Mouse (Mus musculus) kidney, postnatal 0 days (tissue): ENCODE measurements at regions not wholly inside any gene's neighbourhood (a gene's known extent, or its start where the extent isn't known, plus 50 kb on each side); places are given as distances from the start of the nearest gene placed in this dataset.

Experiments
- ATAC-seq: fragments of 200-750 bp; cut with Nextera tagmentation; replicated peaks from 2 replicates; pipeline ENCODE4 v1.8.0; 2017; ENCODE audit warnings: low read depth, moderate number of reproducible peaks, moderate TSS enrichment, moderate library complexity; ENCODE audit not compliant: low FRiP score
- DNase-seq: peaks from one replicate; pipeline ENCODE4 v3.0.0-alpha.2; 2016; ENCODE audit warnings: low spot score
- H3K27ac ChIP-seq: fragments of 300-500 bp; sonication (generic); 2 replicates; pipeline ENCODE4 v1.5.1; 2014; ENCODE audit warnings: mild to moderate bottlenecking
- H3K27me3 ChIP-seq: fragments of 300-500 bp; sonication (generic); 2 replicates; pipeline ENCODE4 v1.6.1; 2014; ENCODE audit warnings: low read length, mixed read lengths; ENCODE audit not compliant: insufficient read depth
- H3K36me3 ChIP-seq: fragments of 300-500 bp; sonication (generic); 2 replicates; pipeline ENCODE4 v1.6.1; 2014; ENCODE audit warnings: low read length, mixed read lengths; ENCODE audit not compliant: insufficient read depth
- H3K4me1 ChIP-seq: fragments of 300-500 bp; sonication (generic); replicated peaks from 2 replicates; pipeline ENCODE4 v1.6.1; 2014; ENCODE audit warnings: antibody characterized with exemption, low read length, mixed read lengths; ENCODE audit not compliant: insufficient read depth
- H3K4me2 ChIP-seq: fragments of 300-500 bp; sonication (generic); 2 replicates; pipeline ENCODE4 v1.6.1; 2014; ENCODE audit warnings: mild to moderate bottlenecking, low read length, moderate library complexity, mixed read lengths
- H3K4me3 ChIP-seq: fragments of 300-500 bp; sonication (generic); replicated peaks from 2 replicates; pipeline ENCODE4 v1.5.1; 2014; ENCODE audit warnings: low read depth, low read length
- H3K9ac ChIP-seq: fragments of 300-500 bp; sonication (generic); 2 replicates; pipeline ENCODE4 v1.6.1; 2014; ENCODE audit warnings: low read depth, low read length
- H3K9me3 ChIP-seq: fragments of 300-500 bp; sonication (generic); replicated peaks from 2 replicates; pipeline ENCODE4 v1.6.1; 2016; ENCODE audit warnings: low read length, inconsistent platforms, mixed read lengths
- CTCF ChIP-seq: IDR thresholded peaks from 2 replicates; pipeline ENCODE4 v1.5.1; 2016; ENCODE audit warnings: antibody characterized with exemption, low read depth, mild to moderate bottlenecking, moderate library complexity
- WGBS: fragments of 180-500 bp; shearing (Covaris S2); extraction: QIAGEN DNeasy Blood & Tissue Kit; methylation state at CpG from one replicate; pipeline ENCODE4 v1.1.7; 2014; 5-methylcytosine and 5-hydroxymethylcytosine counted together

DNA sequence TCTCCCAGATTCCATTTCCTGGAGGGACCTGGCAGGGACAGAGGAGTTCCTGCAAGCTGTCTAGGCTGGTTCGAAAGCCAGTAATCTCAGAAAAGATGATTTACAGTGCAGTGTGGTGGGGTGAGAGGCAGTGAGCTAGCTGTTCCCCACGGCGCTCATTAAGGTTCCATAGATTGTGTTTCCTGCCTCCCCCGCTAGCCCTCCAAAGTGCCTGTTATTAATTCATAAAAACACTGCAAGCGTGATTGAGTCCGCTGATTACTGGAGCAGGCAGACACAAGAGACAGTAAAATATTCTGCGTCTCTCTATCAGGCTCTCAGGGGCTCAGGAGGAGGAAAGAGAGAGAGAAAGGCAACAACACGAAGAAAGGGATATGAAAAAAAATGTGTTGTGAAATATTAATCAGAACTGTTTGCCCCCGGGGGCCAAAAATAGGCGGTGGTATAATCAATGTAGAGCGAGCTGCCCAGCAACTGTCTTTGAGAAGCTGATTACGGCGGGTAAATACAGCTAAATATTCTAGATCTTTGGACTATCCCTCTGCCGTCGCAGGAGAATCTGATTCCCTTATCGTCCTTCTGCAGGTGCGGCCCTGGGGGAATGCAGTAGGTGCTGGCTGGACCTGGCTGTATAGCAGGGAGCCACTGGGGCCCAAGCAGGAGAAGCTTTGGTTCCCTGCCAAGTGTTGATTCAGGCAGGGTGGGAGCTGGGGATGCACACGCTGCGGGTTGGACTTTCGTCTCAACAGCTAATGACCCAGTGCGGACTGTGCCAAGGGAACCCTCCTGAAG is 211.3 kb downstream of the Tle3 start:
- Histone ChIP-seq H3K9me3 (no peaks in the 10 kb centered on the region), H3K4me1 (peaks cover 5% of the 10 kb centered on the region), H3K27me3 (no peaks in the 10 kb centered on the region), H3K27ac (no peak overlapping the region), H3K4me2 (no peak overlapping the region), H3K9ac (no peak overlapping the region), H3K4me3 (no peak overlapping the region), H3K36me3 (no peaks in the 10 kb centered on the region)
- ATAC-seq (peak; percentile 49; the same call in 1 of the 2 replicates), DNase-seq (peak; percentile 39)
- WGBS: 22% methylated on average over 21 of the region's 21 CpGs
- TF ChIP-seq CTCF: no peak

- no peaks in the 10 kb centered on the region for H3K27me3 ChIP-seq
- H3K27ac ChIP-seq: no peak overlapping the region
- no peak overlapping the region for H3K4me3 ChIP-seq
- DNase-seq: no peak
- H3K9ac ChIP-seq: no peak overlapping the region
- H3K4me1 ChIP-seq: peaks cover 5% of the 10 kb centered on the region
- 72% methylated on average over 6 of the region's 6 CpGs for WGBS
- no peak for TF ChIP-seq CTCF
- H3K9me3 ChIP-seq: no peaks in the 10 kb centered on the region
- ATAC-seq: no peak
- no peaks in the 10 kb centered on the region for H3K36me3 ChIP-seq
- no peak overlapping the region for H3K4me2 ChIP-seq
Measured at GRCm38 (mm10) chr9:61581046-61581445, 208.9 kb downstream of the Tle3 start.

DNA sequence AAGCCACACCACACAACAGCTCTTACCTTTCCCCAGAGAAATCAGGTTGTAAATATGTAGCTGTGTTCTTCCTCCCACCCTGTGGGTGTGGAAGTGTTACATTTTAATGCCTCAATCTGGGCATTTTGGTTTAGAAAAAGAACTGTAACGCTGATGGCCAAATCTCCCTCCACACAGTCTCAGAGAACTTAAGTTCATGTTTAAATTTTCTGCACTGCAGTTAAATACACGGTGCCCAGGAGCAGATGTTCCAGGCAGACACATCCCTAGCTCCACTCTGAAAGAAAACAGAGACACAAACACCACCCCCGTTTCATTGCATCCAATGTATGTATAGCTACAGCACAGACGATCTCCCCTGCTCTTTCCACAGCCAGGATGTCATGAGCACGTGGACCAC is 206.1 kb downstream of the Tle3 start:
- TF ChIP-seq CTCF: no peak
- Histone ChIP-seq H3K4me3 (no peak overlapping the region), H3K4me2 (no peak overlapping the region), H3K36me3 (no peaks in the 10 kb centered on the region), H3K27ac (no peak overlapping the region), H3K9me3 (no peaks in the 10 kb centered on the region), H3K4me1 (peaks cover 5% of the 10 kb centered on the region), H3K9ac (no peak overlapping the region), H3K27me3 (no peaks in the 10 kb centered on the region)
- DNase-seq (no peak), ATAC-seq (no peak)
- WGBS: 70% methylated on average over 5 of the region's 5 CpGs

DNA sequence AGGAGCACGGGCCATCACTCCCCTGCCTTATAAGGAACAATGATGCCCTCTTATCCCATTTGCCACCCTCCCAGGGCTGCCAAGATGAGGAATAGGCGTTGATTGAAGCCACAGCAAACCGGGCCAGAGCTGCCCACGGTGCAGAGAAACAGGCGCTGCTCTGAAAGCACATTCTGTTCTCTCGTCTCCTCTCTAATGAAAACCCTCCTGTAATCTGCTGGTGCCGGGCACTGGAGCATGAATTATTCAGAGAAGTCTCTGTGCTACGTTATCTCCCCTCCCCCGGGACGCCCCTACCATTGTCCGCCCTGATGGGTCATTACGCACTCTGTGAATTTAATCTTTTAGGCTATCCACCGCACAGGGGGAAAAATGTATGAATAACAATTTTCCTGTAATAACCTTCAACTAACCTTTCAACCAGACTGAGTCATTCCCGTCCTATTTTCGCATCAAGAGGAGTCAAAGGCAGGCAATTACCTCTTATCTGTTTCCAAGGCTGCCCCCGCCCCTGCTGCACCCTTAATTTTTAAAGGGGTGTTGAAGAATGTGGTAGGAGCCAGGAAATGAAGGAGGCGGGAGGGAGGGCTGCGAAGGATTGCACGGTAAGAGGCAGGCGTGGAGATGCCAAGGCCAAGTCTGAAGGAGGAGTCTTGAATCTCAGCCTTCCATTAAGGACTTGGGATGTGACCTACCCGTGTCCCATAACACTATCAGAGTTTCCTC is 201.6 kb downstream of the Tle3 start:
- ATAC-seq: no peak
- Histone ChIP-seq H3K27me3 (no peaks in the 10 kb centered on the region), H3K4me1 (no peaks in the 10 kb centered on the region), H3K36me3 (no peaks in the 10 kb centered on the region), H3K4me3 (no peak overlapping the region), H3K9ac (no peak overlapping the region), H3K4me2 (no peak overlapping the region), H3K9me3 (no peaks in the 10 kb centered on the region), H3K27ac (no peak overlapping the region)
- no peak for DNase-seq
- 43% methylated on average over 21 of the region's 21 CpGs for WGBS
- no peak for TF ChIP-seq CTCF

GRCm38 (mm10) chr9:61563017-61563416 is 190.9 kb downstream of the Tle3 start:
- Histone ChIP-seq H3K9ac (no peak overlapping the region), H3K9me3 (no peaks in the 10 kb centered on the region), H3K4me2 (no peak overlapping the region), H3K36me3 (no peaks in the 10 kb centered on the region), H3K4me1 (no peaks in the 10 kb centered on the region), H3K4me3 (no peak overlapping the region), H3K27me3 (no peaks in the 10 kb centered on the region), H3K27ac (no peak overlapping the region)
- no peak for TF ChIP-seq CTCF
- no peak for ATAC-seq
- DNase-seq: no peak
- WGBS: 65% methylated on average over 8 of the region's 8 CpGs

DNA sequence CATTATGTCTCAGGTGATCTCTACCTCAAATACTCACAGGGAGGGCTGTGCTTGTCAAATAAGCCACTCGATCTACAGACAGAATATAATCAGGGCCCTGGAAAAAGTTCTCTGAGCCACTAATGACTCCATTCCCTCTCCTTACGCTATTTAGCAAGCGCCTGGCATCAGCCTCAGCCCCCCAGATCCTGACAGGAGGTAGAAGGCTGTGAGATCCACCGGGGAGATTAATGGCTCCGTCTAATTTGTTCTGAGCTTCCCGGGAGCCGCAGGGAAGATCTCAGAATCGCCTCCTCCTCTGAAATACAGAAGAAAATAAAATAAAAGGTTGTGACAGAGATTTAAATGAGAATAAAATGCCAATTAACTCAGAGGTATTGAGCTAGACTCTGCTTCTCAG is 189.4 kb downstream of the Tle3 start:
- WGBS: 32% methylated on average over 8 of the region's 8 CpGs

More for the DNA sequence above, 189.4 kb downstream of the Tle3 start:
- H3K9ac ChIP-seq: no peak overlapping the region
- no peaks in the 10 kb centered on the region for H3K36me3 ChIP-seq
- no peak for TF ChIP-seq CTCF
- no peak for ATAC-seq
- no peak overlapping the region for H3K4me3 ChIP-seq
- H3K4me1 ChIP-seq: no peaks in the 10 kb centered on the region
- H3K4me2 ChIP-seq: no peak overlapping the region
- no peaks in the 10 kb centered on the region for H3K27me3 ChIP-seq
- H3K9me3 ChIP-seq: no peaks in the 10 kb centered on the region
- DNase-seq: no peak
- H3K27ac ChIP-seq: no peak overlapping the region
